Mouse (Mus musculus) forebrain, embryonic 12.5 days (tissue): ENCODE results near the gene 4930426L09Rik. TPM values are rescaled to one million over a fixed set of nuclear protein-coding genes. Genes with fewer than 3 reads are reported as not detected.

Source experiments
- ATAC-seq: fragments of 200-750 bp; cut with Nextera tagmentation; 2 replicates; pipeline ENCODE4 v1.8.0; 2017; ENCODE audit warnings: moderate TSS enrichment; ENCODE audit not compliant: low FRiP score
- H3K27ac ChIP-seq: fragments of 300-500 bp; sonication (generic); 2 replicates; pipeline ENCODE4 v1.5.1; 2016; ENCODE audit warnings: mild to moderate bottlenecking
- H3K27me3 ChIP-seq: fragments of 300-500 bp; sonication (generic); 2 replicates; pipeline ENCODE4 v1.6.1; 2016; ENCODE audit warnings: mild to moderate bottlenecking
- H3K36me3 ChIP-seq: fragments of 300-500 bp; sonication (generic); replicated peaks from 2 replicates; pipeline ENCODE4 v1.6.1; 2016; ENCODE audit warnings: mild to moderate bottlenecking
- H3K4me1 ChIP-seq: fragments of 300-500 bp; sonication (generic); 2 replicates; pipeline ENCODE4 v1.6.1; 2016
- H3K4me2 ChIP-seq: fragments of 300-500 bp; sonication (generic); 2 replicates; pipeline ENCODE4 v1.6.1; 2016; ENCODE audit warnings: mild to moderate bottlenecking, moderate library complexity
- H3K4me3 ChIP-seq: fragments of 300-500 bp; sonication (generic); replicated peaks from 2 replicates; pipeline ENCODE4 v1.5.1; 2016; ENCODE audit warnings: mild to moderate bottlenecking
- H3K9ac ChIP-seq: fragments of 300-500 bp; sonication (generic); 2 replicates; pipeline ENCODE4 v1.6.1; 2016; ENCODE audit warnings: mild to moderate bottlenecking
- H3K9me3 ChIP-seq: fragments of 300-500 bp; sonication (generic); 2 replicates; pipeline ENCODE4 v1.6.1; 2016
- WGBS: fragments of 180-500 bp; shearing (Covaris S2); methylation state at CpG from one replicate; pipeline ENCODE4 v1.1.7; 2016; 5-methylcytosine and 5-hydroxymethylcytosine counted together
- polyA plus RNA-seq: library from polyadenylated mRNA; unstranded; fragments of >200 nt; fragmentation: Nextera tagmentation; extraction: Ambion mirVana; gene quantifications from 2 replicates; pipeline ENCODE4 v1.2.1, GENCODE M21; 2016

Gene 4930426L09Rik
- polyA plus RNA-seq, 1 experiment from 2014 or later: 0.47 TPM

DNA sequence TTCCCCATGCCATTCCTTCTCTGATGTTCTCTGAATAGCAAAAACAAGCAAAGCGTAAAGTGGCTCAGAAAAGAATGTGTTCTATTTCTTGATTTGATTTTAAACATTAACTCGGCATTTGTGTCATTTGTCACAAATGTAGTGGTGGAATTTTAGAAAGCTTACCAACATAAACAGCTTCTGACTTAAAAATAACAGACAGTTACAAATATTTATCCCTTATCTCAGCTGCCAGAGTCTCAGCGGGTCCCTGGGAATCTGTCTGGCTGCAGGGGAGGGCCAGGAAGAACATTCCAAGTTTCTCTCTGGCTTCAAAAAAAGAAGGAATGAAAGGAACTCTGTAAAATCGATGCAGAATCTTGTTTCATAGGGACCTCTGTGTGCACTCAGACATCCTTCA, 39.3 kb downstream of the 4930426L09Rik start:
- no peak for ATAC-seq
- Histone ChIP-seq H3K4me1 (no peaks in the 10 kb centered on the region), H3K9me3 (no peaks in the 10 kb centered on the region), H3K9ac (no peak overlapping the region), H3K36me3 (no peaks in the 10 kb centered on the region), H3K4me3 (no peak overlapping the region), H3K27me3 (no peaks in the 10 kb centered on the region), H3K4me2 (no peak overlapping the region), H3K27ac (no peak overlapping the region)
- 85% methylated on average over 4 of the region's 4 CpGs for WGBS

DNA sequence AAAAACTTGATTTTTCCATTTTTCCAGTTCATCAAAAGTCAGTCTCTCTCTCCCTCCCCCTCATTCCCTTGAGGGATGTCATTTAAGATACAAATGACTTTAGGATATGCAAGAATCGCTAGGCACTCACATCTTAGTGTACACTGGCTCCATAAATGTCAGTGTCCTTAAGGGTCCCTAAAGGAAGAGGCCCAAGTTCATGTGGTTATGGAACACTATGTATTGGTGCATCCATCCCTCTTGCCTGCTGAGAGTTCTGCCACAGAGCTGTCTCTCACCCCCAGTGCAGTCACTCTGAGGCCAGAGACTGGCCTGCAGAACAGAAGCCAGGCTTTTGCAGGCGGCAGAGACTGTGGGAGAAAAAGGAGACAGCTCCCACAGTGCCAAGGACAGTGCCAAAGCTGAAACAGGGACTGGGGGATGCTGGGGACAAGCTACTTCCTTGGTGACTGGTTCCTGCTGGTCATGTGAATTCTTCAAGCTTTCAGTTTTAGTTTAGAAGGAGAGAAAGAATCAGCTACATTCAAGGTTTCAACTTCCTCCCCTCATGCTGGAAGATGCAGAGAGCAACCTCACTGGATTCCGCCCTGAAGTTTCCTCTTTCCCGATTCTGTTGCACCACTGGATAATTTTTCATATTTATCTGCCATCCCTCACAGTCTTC, 39.9 kb downstream of the 4930426L09Rik start:
- no peak overlapping the region for H3K27ac ChIP-seq
- H3K4me1 ChIP-seq: no peaks in the 10 kb centered on the region
- 84% methylated on average over 4 of the region's 4 CpGs for WGBS
- no peaks in the 10 kb centered on the region for H3K9me3 ChIP-seq
- no peak for ATAC-seq
- no peaks in the 10 kb centered on the region for H3K27me3 ChIP-seq
- H3K36me3 ChIP-seq: no peaks in the 10 kb centered on the region
- H3K4me3 ChIP-seq: no peak overlapping the region
- H3K4me2 ChIP-seq: no peak overlapping the region
- no peak overlapping the region for H3K9ac ChIP-seq

DNA sequence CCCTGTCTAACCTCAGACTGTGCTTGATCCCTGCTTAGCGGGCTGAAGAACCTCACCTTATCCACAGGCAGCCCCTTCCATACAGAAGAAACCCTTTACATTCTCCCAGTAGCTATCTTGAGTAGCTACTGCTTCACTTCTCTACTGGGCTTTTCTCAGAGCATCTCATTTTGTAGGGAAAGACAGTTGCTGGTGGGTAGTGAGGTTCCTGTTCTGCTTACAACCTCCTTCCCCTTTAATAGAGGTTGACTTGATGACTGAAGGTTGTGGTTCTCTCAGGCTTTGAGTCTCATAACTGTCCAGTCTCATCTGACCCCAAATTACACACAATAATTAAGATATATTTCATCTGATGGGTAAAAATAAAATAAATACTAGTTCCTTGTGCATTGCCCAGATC, 50.1 kb downstream of the 4930426L09Rik start:
- no peak overlapping the region for H3K4me3 ChIP-seq
- no peak overlapping the region for H3K9ac ChIP-seq
- no peaks in the 10 kb centered on the region for H3K4me1 ChIP-seq
- H3K36me3 ChIP-seq: no peaks in the 10 kb centered on the region
- 87% methylated on average over 1 of the region's 1 CpGs for WGBS
- H3K27ac ChIP-seq: no peak overlapping the region
- ATAC-seq: no peak
- H3K27me3 ChIP-seq: no peaks in the 10 kb centered on the region
- H3K9me3 ChIP-seq: no peaks in the 10 kb centered on the region
- no peak overlapping the region for H3K4me2 ChIP-seq

DNA sequence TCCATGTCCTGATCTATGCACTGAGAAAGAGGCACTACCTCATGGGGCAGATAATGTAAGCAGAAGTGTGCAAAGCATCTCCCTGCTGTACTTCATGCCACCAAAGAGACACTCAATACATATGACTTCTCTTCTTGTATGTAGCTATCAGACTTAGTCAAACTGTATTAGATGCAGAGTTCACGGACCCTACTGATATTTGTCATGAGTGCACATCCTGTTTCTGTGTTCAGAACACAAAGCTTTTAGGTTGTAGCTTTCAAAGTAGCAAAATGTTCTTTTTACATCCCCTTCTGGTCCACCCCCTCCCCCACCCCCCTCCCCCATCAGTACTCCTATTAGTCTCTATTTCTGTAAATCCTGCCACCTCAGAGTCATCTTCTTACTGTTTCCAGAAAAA, 51.2 kb downstream of the 4930426L09Rik start:
- H3K36me3 ChIP-seq: no peaks in the 10 kb centered on the region
- H3K9me3 ChIP-seq: no peaks in the 10 kb centered on the region
- H3K4me3 ChIP-seq: no peak overlapping the region
- no peak overlapping the region for H3K27ac ChIP-seq
- H3K9ac ChIP-seq: no peak overlapping the region
- no peaks in the 10 kb centered on the region for H3K4me1 ChIP-seq
- no peak overlapping the region for H3K4me2 ChIP-seq
- 97% methylated on average over 1 of the region's 1 CpGs for WGBS
- ATAC-seq: no peak
- no peaks in the 10 kb centered on the region for H3K27me3 ChIP-seq

Other genes starting within 250 kb of the 4930426L09Rik start
- 9.1 and 10.9 TPM in 2 replicates for gene Pip4k2a, start 217 bp upstream of the 4930426L09Rik start, polyA plus RNA-seq
- gene Armc3, start 201.0 kb downstream of the 4930426L09Rik start, polyA plus RNA-seq: 0.63 and 0.72 TPM in 2 replicates